Mouse (Mus musculus) heart, postnatal 0 days (tissue): ENCODE results near the gene Scgb1c1. TPM values are rescaled to one million over a fixed set of nuclear protein-coding genes. Genes with fewer than 3 reads are reported as not detected.

ENCODE experiments used
- ATAC-seq: fragments of 200-750 bp; cut with Nextera tagmentation; 2 replicates; pipeline ENCODE4 v1.8.0; 2017; ENCODE audit warnings: low read depth, moderate number of reproducible peaks, moderate library complexity; ENCODE audit not compliant: insufficient read depth
- DNase-seq: peaks from one replicate; pipeline ENCODE4 v3.0.0-alpha.2; 2016; ENCODE audit warnings: low spot score
- H3K27ac ChIP-seq: fragments of 300-500 bp; sonication (generic); 2 replicates; pipeline ENCODE4 v1.5.1; 2014; ENCODE audit warnings: low read depth, mild to moderate bottlenecking
- H3K27me3 ChIP-seq: fragments of 300-500 bp; sonication (generic); 2 replicates; pipeline ENCODE4 v1.6.1; 2014; ENCODE audit warnings: low read length, mixed read lengths; ENCODE audit not compliant: control insufficient read depth, insufficient read depth
- H3K36me3 ChIP-seq: fragments of 300-500 bp; sonication (generic); replicated peaks from 2 replicates; pipeline ENCODE4 v1.6.1; 2014; ENCODE audit warnings: low read length, mixed read lengths; ENCODE audit not compliant: control insufficient read depth, insufficient read depth
- H3K4me1 ChIP-seq: fragments of 300-500 bp; sonication (generic); 2 replicates; pipeline ENCODE4 v1.6.1; 2014; ENCODE audit warnings: antibody characterized with exemption; ENCODE audit not compliant: control insufficient read depth, insufficient read depth
- H3K4me2 ChIP-seq: fragments of 300-500 bp; sonication (generic); 2 replicates; pipeline ENCODE4 v1.6.1; 2014; ENCODE audit warnings: low read depth, mild to moderate bottlenecking, low read length, moderate library complexity
- H3K4me3 ChIP-seq: fragments of 300-500 bp; sonication (generic); 2 replicates; pipeline ENCODE4 v1.5.1; 2014; ENCODE audit warnings: low read depth, low read length
- H3K9ac ChIP-seq: fragments of 300-500 bp; sonication (generic); replicated peaks from 2 replicates; pipeline ENCODE4 v1.6.1; 2014; ENCODE audit warnings: low read depth, low read length, mixed read lengths
- H3K9me3 ChIP-seq: fragments of 300-500 bp; sonication (generic); replicated peaks from 2 replicates; pipeline ENCODE4 v1.6.1; 2016; ENCODE audit warnings: low read length; ENCODE audit not compliant: control insufficient read depth
- CTCF ChIP-seq: IDR thresholded peaks from 2 replicates; pipeline ENCODE4 v1.5.1; 2016; ENCODE audit warnings: antibody characterized with exemption, control low read depth, low read depth
- EP300 ChIP-seq: IDR thresholded peaks from 2 replicates; pipeline ENCODE4 v1.6.1; 2016; ENCODE audit warnings: antibody characterized with exemption, low read depth
- whole genome bisulfite sequencing: fragments of 180-500 bp; shearing (Covaris S2); extraction: QIAGEN DNeasy Blood & Tissue Kit; methylation state at CpG from one replicate; pipeline ENCODE4 v1.1.7; 2014; 5-methylcytosine and 5-hydroxymethylcytosine counted together
- polyA plus RNA-seq: library from polyadenylated mRNA; unstranded; fragments of >200 nt; fragmentation: Nextera tagmentation; extraction: Ambion mirVana; gene quantifications from 2 replicates; pipeline ENCODE4 v1.2.1, GENCODE M21; 2015
- total RNA-seq: library from RNA; depleted of rRNA; stranded (reverse); fragments of >200 nt; gene quantifications from 2 replicates; pipeline ENCODE4 v1.2.3, GENCODE M21; 2014; ENCODE audit warnings: low replicate concordance

Gene Scgb1c1
- total and polyA plus RNA-seq, 2 experiments from 2014 or later: 0.80 to 11.0 TPM

- DNase-seq: no peak
- H3K36me3 ChIP-seq: peaks cover 37% of the 10 kb centered on the region
- H3K9me3 ChIP-seq: no peaks in the 10 kb centered on the region
- H3K9ac ChIP-seq: no peak overlapping the region
- H3K27ac ChIP-seq: no peak overlapping the region
- no peak for TF ChIP-seq CTCF
- TF ChIP-seq EP300: no peak
- H3K4me2 ChIP-seq: no peak overlapping the region
- ATAC-seq: no peak
- peaks cover 17% of the 10 kb centered on the region for H3K4me1 ChIP-seq
- H3K27me3 ChIP-seq: no peaks in the 10 kb centered on the region
- 81% methylated on average over 9 of the region's 9 CpGs for WGBS
- no peak overlapping the region for H3K4me3 ChIP-seq
Observed at GRCm38 (mm10) chr7:140853386-140853785, 8.0 kb downstream of the Scgb1c1 start.

GRCm38 (mm10) chr7:140854483-140854882, 9.1 kb downstream of the Scgb1c1 start:
- Histone ChIP-seq H3K27me3 (no peaks in the 10 kb centered on the region), H3K9ac (no peak overlapping the region), H3K4me3 (no peak overlapping the region), H3K9me3 (no peaks in the 10 kb centered on the region), H3K27ac (no peak overlapping the region), H3K36me3 (peaks cover 45% of the 10 kb centered on the region), H3K4me2 (no peak overlapping the region), H3K4me1 (peaks cover 20% of the 10 kb centered on the region)
- WGBS: 92% methylated on average over 18 of the region's 18 CpGs
- DNase-seq: no peak
- ATAC-seq: no peak
- TF ChIP-seq EP300 (no peak), CTCF (no peak)

GRCm38 (mm10) chr7:140855181-140855580, 9.8 kb downstream of the Scgb1c1 start:
- Histone ChIP-seq H3K27ac (0 out of 2 replicates have a peak overlapping the region, but pooled peaks have one; percentile 92), H3K9ac (peak overlapping the region; percentile 96), H3K4me3 (peak overlapping the region; percentile 91), H3K9me3 (no peaks in the 10 kb centered on the region), H3K4me2 (peak overlapping the region; percentile 80), H3K4me1 (peaks cover 20% of the 10 kb centered on the region), H3K27me3 (no peaks in the 10 kb centered on the region), H3K36me3 (peaks cover 51% of the 10 kb centered on the region)
- 64% methylated on average over 9 of the region's 9 CpGs for WGBS
- DNase-seq (no peak), ATAC-seq (no peak)
- no peak for TF ChIP-seq EP300
- TF ChIP-seq CTCF: no peak

GRCm38 (mm10) chr7:140855860-140856784, 10.8 kb downstream of the Scgb1c1 start, which contains the start of gene Gm45785:
Gm45785 (minus strand) TSS chr7:140856331.
- no peak for TF ChIP-seq CTCF
- TF ChIP-seq EP300: 0 out of 2 replicates have a peak, but pooled peaks have one; percentile 51
- H3K4me1 ChIP-seq: peaks cover 20% of the 10 kb centered on the region
- H3K4me2 ChIP-seq: peak within 1 kb of the TSS; percentile 80
- H3K36me3 ChIP-seq: peaks cover 60% of the 10 kb centered on the region
- H3K27ac ChIP-seq: peak within 1 kb of the TSS; percentile 92
- H3K4me3 ChIP-seq: peak within 1 kb of the TSS; percentile 91
- H3K27me3 ChIP-seq: no peaks in the 10 kb centered on the region
- H3K9ac ChIP-seq: peak within 1 kb of the TSS; percentile 96
- ATAC-seq (peak; percentile 80), DNase-seq (peak; percentile 95)
- no peaks in the 10 kb centered on the region for H3K9me3 ChIP-seq
- under 1% methylated on average over 51 of the region's 51 CpGs for WGBS

GRCm38 (mm10) chr7:140856785-140857549, 11.6 kb downstream of the Scgb1c1 start, which contains the start of gene Ric8a:
Ric8a (plus strand) TSS chr7:140856957.
- peak within 1 kb of the TSS; percentile 96 for H3K9ac ChIP-seq
- H3K36me3 ChIP-seq: peaks cover 62% of the 10 kb centered on the region
- ATAC-seq (peak; percentile 84), DNase-seq (peak; percentile 76)
- peaks cover 20% of the 10 kb centered on the region for H3K4me1 ChIP-seq
- peak within 1 kb of the TSS; percentile 91 for H3K4me3 ChIP-seq
- 1% methylated on average over 50 of the region's 50 CpGs for WGBS
- H3K4me2 ChIP-seq: peak within 1 kb of the TSS; percentile 80
- H3K27ac ChIP-seq: peak within 1 kb of the TSS; percentile 92
- H3K9me3 ChIP-seq: no peaks in the 10 kb centered on the region
- no peaks in the 10 kb centered on the region for H3K27me3 ChIP-seq
- no peak for TF ChIP-seq CTCF
- TF ChIP-seq EP300: no peak
